Mouse (Mus musculus) kidney, postnatal 14 days (tissue): ENCODE measurements at regions not wholly inside any gene's neighbourhood (a gene's known extent, or its start where the extent isn't known, plus 50 kb on each side); places are given as distances from the start of the nearest gene placed in this dataset.

Experiments used
- DNase-seq: peaks from one replicate; pipeline ENCODE4 v3.0.0; 2022; ENCODE audit warnings: mixed read lengths

GRCm38 (mm10) chr9:34029503-34030169, 456.1 kb upstream of the Kirrel3 start:
- DNase-seq = peak; percentile 2

GRCm38 (mm10) chr9:34054435-34054834, 431.3 kb upstream of the Kirrel3 start:
- peak; percentile 16 for DNase-seq
